Mouse (Mus musculus): ENCODE measurements around the gene Gm8298.
"Not testable (repeated sequence)": the region's sequence is repeated elsewhere in the genome, so short reads cannot be mapped to it uniquely, and the experiment has no call there.

DNA sequence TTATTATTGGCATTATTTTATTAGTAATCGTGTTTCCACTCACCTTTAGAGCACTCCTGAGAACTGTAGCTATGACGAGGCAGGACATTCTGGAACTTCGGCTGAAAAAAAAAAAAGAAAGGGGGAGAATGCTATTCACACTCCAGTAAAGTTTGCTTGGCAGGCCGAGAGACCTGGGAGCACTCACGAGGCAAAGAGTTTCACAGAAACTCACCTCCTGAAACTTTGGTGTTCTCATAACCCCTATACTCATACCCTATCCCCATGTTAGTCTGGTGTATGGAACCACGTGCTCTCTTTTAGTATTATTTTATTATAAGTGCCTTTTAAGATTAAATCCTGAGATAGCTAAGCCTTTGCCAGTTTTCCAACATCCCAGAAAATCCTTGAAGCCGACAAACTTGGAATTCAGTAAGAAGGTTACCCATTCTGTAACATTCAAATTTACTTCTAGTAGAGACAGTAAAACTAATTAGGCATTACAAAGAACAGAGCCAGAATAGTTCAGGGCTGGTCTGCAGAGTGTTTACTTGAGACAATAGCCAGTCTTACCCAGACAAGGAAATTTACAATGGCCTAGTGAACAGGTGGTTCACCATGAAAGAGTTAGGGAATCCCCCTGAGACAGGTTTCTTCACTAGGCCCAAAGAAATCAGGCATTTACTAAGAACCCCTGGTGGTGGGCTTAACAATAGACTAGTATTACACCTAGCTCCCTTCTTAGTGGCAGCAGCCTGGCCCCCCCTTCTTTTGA lies 19.1 kb downstream of the Gm8298 start:
- TF ChIP-seq CTCF (IDR thresholded peaks at IDR 0.05; ENCODE audit: borderline replicate concordance, extremely low read depth, insufficient read depth, insufficient read length); POLR2A (IDR thresholded peaks at IDR 0.05; ENCODE audit: borderline replicate concordance, extremely low read depth, insufficient read depth, insufficient read length, poor library complexity, severe bottlenecking): not testable (repeated sequence)
